Mouse (Mus musculus) intestine, postnatal 0 days (tissue): ENCODE data around the gene Egflam. TPM values are rescaled to one million over a fixed set of nuclear protein-coding genes. Genes with fewer than 3 reads are reported as not detected.

Source experiments
- ATAC-seq: fragments of 200-750 bp; cut with Nextera tagmentation; 2 replicates; pipeline ENCODE4 v1.8.0; 2017; ENCODE audit warnings: mild to moderate bottlenecking, moderate TSS enrichment, moderate library complexity
- H3K27ac ChIP-seq: fragments of 300-500 bp; sonication (generic); 2 replicates; pipeline ENCODE4 v1.5.1; 2014; ENCODE audit warnings: mild to moderate bottlenecking, low read depth, low read length, moderate library complexity
- H3K27me3 ChIP-seq: fragments of 300-500 bp; sonication (generic); replicated peaks from 2 replicates; pipeline ENCODE4 v1.6.1; 2014; ENCODE audit warnings: low read length, mixed read lengths; ENCODE audit not compliant: control insufficient read depth, insufficient read depth
- H3K36me3 ChIP-seq: fragments of 300-500 bp; sonication (generic); 2 replicates; pipeline ENCODE4 v1.6.1; 2014; ENCODE audit warnings: mild to moderate bottlenecking, moderate library complexity; ENCODE audit not compliant: control insufficient read depth, insufficient read depth
- H3K4me1 ChIP-seq: fragments of 300-500 bp; sonication (generic); replicated peaks from 2 replicates; pipeline ENCODE4 v1.6.1; 2014; ENCODE audit warnings: antibody characterized with exemption, low read length, mixed read lengths; ENCODE audit not compliant: control insufficient read depth, insufficient read depth
- H3K4me2 ChIP-seq: fragments of 300-500 bp; sonication (generic); replicated peaks from 2 replicates; pipeline ENCODE4 v1.6.1; 2014; ENCODE audit warnings: low read depth, mild to moderate bottlenecking, moderate library complexity
- H3K4me3 ChIP-seq: fragments of 300-500 bp; sonication (generic); 2 replicates; pipeline ENCODE4 v1.5.1; 2014; ENCODE audit warnings: low read depth, low read length
- H3K9ac ChIP-seq: fragments of 300-500 bp; sonication (generic); 2 replicates; pipeline ENCODE4 v1.6.1; 2014; ENCODE audit warnings: mild to moderate bottlenecking, low read depth, low read length
- H3K9me3 ChIP-seq: fragments of 300-500 bp; sonication (generic); 2 replicates; pipeline ENCODE4 v1.6.1; 2016; ENCODE audit warnings: mixed run types; ENCODE audit not compliant: control insufficient read depth
- CTCF ChIP-seq: sonication (generic); IDR thresholded peaks from 2 replicates; pipeline ENCODE4 v1.5.1; 2016; ENCODE audit warnings: low read depth, mild to moderate bottlenecking, control low read depth, antibody characterized with exemption, moderate library complexity
- WGBS: fragments of 180-500 bp; shearing (Covaris S2); extraction: QIAGEN DNeasy Blood & Tissue Kit; methylation state at CpG from one replicate; pipeline ENCODE4 v1.1.7; 2014; 5-methylcytosine and 5-hydroxymethylcytosine counted together
- polyA plus RNA-seq: library from polyadenylated mRNA; unstranded; fragments of >200 nt; fragmentation: Nextera tagmentation; extraction: Ambion mirVana; gene quantifications from 2 replicates; pipeline ENCODE4 v1.2.1, GENCODE M21; 2015

The Egflam gene
- polyA plus RNA-seq, 1 experiment from 2014 or later, result 5.2 TPM

GRCm38 (mm10) chr15:7239904-7240303, 158.3 kb downstream of the Egflam start:
- no peak for TF ChIP-seq CTCF
- H3K9me3 ChIP-seq, result no peaks in the 10 kb centered on the region
- H3K9ac ChIP-seq, result no peak overlapping the region
- no peak overlapping the region for H3K27ac ChIP-seq
- ATAC-seq, result no peak
- H3K4me1 ChIP-seq, result no peaks in the 10 kb centered on the region
- WGBS, result 92% methylated on average over 11 of the region's 11 CpGs
- no peak overlapping the region for H3K4me2 ChIP-seq
- H3K4me3 ChIP-seq, result no peak overlapping the region
- H3K27me3 ChIP-seq, result no peaks in the 10 kb centered on the region
- H3K36me3 ChIP-seq, result no peaks in the 10 kb centered on the region

GRCm38 (mm10) chr15:7233393-7234090, 164.7 kb downstream of the Egflam start:
- Histone ChIP-seq H3K4me1 (no peaks in the 10 kb centered on the region), H3K9ac (no peak overlapping the region), H3K27ac (no peak overlapping the region), H3K36me3 (no peaks in the 10 kb centered on the region), H3K4me3 (no peak overlapping the region), H3K4me2 (no peak overlapping the region), H3K27me3 (no peaks in the 10 kb centered on the region), H3K9me3 (no peaks in the 10 kb centered on the region)
- 81% methylated on average over 13 of the region's 13 CpGs for WGBS
- no peak for ATAC-seq
- no peak for TF ChIP-seq CTCF

- Histone ChIP-seq H3K4me1 (no peaks in the 10 kb centered on the region), H3K4me2 (no peak overlapping the region), H3K36me3 (no peaks in the 10 kb centered on the region), H3K27me3 (0 out of 2 replicates have a peak, but pooled peaks cover 4% of the 10 kb centered on the region), H3K9ac (no peak overlapping the region), H3K4me3 (no peak overlapping the region), H3K27ac (no peak overlapping the region), H3K9me3 (no peaks in the 10 kb centered on the region)
- peak; percentile 100 for TF ChIP-seq CTCF
- WGBS, result 4% methylated on average over 5 of the region's 5 CpGs
- ATAC-seq, result peak; percentile 83
Observed at GRCm38 (mm10) chr15:7226225-7226624, 172.0 kb downstream of the Egflam start.

- Histone ChIP-seq H3K27me3 (0 out of 2 replicates have a peak, but pooled peaks cover 4% of the 10 kb centered on the region), H3K27ac (no peak overlapping the region; the same call in 1 of the 2 replicates), H3K4me2 (no peak overlapping the region), H3K36me3 (no peaks in the 10 kb centered on the region), H3K4me3 (no peak overlapping the region), H3K9me3 (no peaks in the 10 kb centered on the region), H3K9ac (no peak overlapping the region), H3K4me1 (no peaks in the 10 kb centered on the region)
- TF ChIP-seq CTCF, result no peak
- WGBS, result 70% methylated on average over 12 of the region's 12 CpGs
- ATAC-seq, result no peak
Observed at GRCm38 (mm10) chr15:7224151-7224775, 173.9 kb downstream of the Egflam start.

- no peaks in the 10 kb centered on the region for H3K9me3 ChIP-seq
- 55% methylated on average over 11 of the region's 11 CpGs for WGBS
- no peak for ATAC-seq
- no peak overlapping the region for H3K9ac ChIP-seq
- H3K36me3 ChIP-seq, result no peaks in the 10 kb centered on the region
- H3K27ac ChIP-seq, result no peak overlapping the region
- no peak overlapping the region for H3K4me3 ChIP-seq
- H3K4me1 ChIP-seq, result no peaks in the 10 kb centered on the region
- H3K4me2 ChIP-seq, result no peak overlapping the region
- no peak for TF ChIP-seq CTCF
- 0 out of 2 replicates have a peak, but pooled peaks cover 4% of the 10 kb centered on the region for H3K27me3 ChIP-seq
Observed at GRCm38 (mm10) chr15:7222809-7223208, 175.4 kb downstream of the Egflam start.

GRCm38 (mm10) chr15:7217273-7217598, 181.0 kb downstream of the Egflam start:
- no peaks in the 10 kb centered on the region for H3K9me3 ChIP-seq
- no peak overlapping the region for H3K9ac ChIP-seq
- no peak overlapping the region for H3K4me2 ChIP-seq
- H3K36me3 ChIP-seq, result no peaks in the 10 kb centered on the region
- H3K4me3 ChIP-seq, result no peak overlapping the region
- ATAC-seq, result no peak
- H3K27me3 ChIP-seq, result no peaks in the 10 kb centered on the region
- no peak overlapping the region for H3K27ac ChIP-seq
- WGBS, result 83% methylated on average over 6 of the region's 6 CpGs
- no peaks in the 10 kb centered on the region for H3K4me1 ChIP-seq
- TF ChIP-seq CTCF, result no peak
